Mouse (Mus musculus): ENCODE measurements at regions not wholly inside any gene's neighbourhood (a gene's known extent, or its start where the extent isn't known, plus 50 kb on each side); places are given as distances from the start of the nearest gene placed in this dataset.
"Not testable (repeated sequence)": the region's sequence is repeated elsewhere in the genome, so short reads cannot be mapped to it uniquely, and the experiment has no call there.

- WGBS, result 29% methylated on average over 4 of the region's 4 CpGs
- no peak for ATAC-seq (ENCODE audit: borderline replicate concordance, extremely low read depth, low FRiP score, low TSS enrichment)
Measured at GRCm38 (mm10) chr13:26865930-26866555, 96.1 kb upstream of the Hdgfl1 start.

GRCm38 (mm10) chr13:26867794-26868193, 97.8 kb upstream of the Hdgfl1 start:
- Histone ChIP-seq H3K36me3 (no peaks in the 10 kb centered on the region), H3K4me1 (no peaks in the 10 kb centered on the region), H3K9ac (no peak overlapping the region), H3K27ac (no peak overlapping the region), H3K4me2 (no peak overlapping the region), H3K27me3 (no peaks in the 10 kb centered on the region), H3K9me3 (no peaks in the 10 kb centered on the region), H3K4me3 (no peak overlapping the region)
- WGBS, result 78% methylated on average over 3 of the region's 3 CpGs
- no peak for ATAC-seq (ENCODE audit: borderline replicate concordance, extremely low read depth, low FRiP score, low TSS enrichment)

More at GRCm38 (mm10) chr13:26865930-26866555, 96.1 kb upstream of the Hdgfl1 start:
- Histone ChIP-seq H3K4me3 (no peak overlapping the region), H3K9ac (no peak overlapping the region), H3K27ac (no peak overlapping the region), H3K9me3 (no peaks in the 10 kb centered on the region), H3K4me2 (no peak overlapping the region), H3K4me1 (no peaks in the 10 kb centered on the region), H3K36me3 (no peaks in the 10 kb centered on the region), H3K27me3 (no peaks in the 10 kb centered on the region)

GRCm38 (mm10) chr13:26916477-26916876, 140.9 kb upstream of the Prl start:
- no peak overlapping the region for H3K4me3 ChIP-seq
- no peak overlapping the region for H3K27ac ChIP-seq
- no peak overlapping the region for H3K9ac ChIP-seq
- H3K4me2 ChIP-seq, result no peak overlapping the region
- H3K36me3 ChIP-seq, result no peaks in the 10 kb centered on the region
- no peaks in the 10 kb centered on the region for H3K9me3 ChIP-seq
- no peak for ATAC-seq (ENCODE audit: borderline replicate concordance, extremely low read depth, low FRiP score, low TSS enrichment)
- H3K4me1 ChIP-seq, result no peaks in the 10 kb centered on the region
- H3K27me3 ChIP-seq, result no peaks in the 10 kb centered on the region
- WGBS, result 35% methylated on average over 7 of the region's 7 CpGs

GRCm38 (mm10) chr13:26932695-26933438, 124.5 kb upstream of the Prl start:
- ATAC-seq (ENCODE audit: borderline replicate concordance, extremely low read depth, low FRiP score, low TSS enrichment), result peak; percentile 75; the same call in 1 of the 2 replicates
- no peak overlapping the region for H3K4me3 ChIP-seq
- no peaks in the 10 kb centered on the region for H3K27me3 ChIP-seq
- H3K4me1 ChIP-seq, result peaks cover 7% of the 10 kb centered on the region; the same call in 1 of the 2 replicates
- no peak overlapping the region for H3K9ac ChIP-seq
- no peaks in the 10 kb centered on the region for H3K9me3 ChIP-seq
- WGBS, result 21% methylated on average over 4 of the region's 4 CpGs
- H3K4me2 ChIP-seq, result no peak overlapping the region
- H3K27ac ChIP-seq, result 0 out of 2 replicates have a peak overlapping the region, but pooled peaks have one; percentile 35
- H3K36me3 ChIP-seq, result no peaks in the 10 kb centered on the region

GRCm38 (mm10) chr13:26933838-26934237, 123.5 kb upstream of the Prl start:
- Histone ChIP-seq H3K4me3 (no peak overlapping the region), H3K9ac (no peak overlapping the region), H3K4me2 (no peak overlapping the region), H3K36me3 (no peaks in the 10 kb centered on the region), H3K4me1 (peaks cover 7% of the 10 kb centered on the region; the same call in 1 of the 2 replicates), H3K27me3 (no peaks in the 10 kb centered on the region), H3K27ac (peak overlapping the region; percentile 15; the same call in 1 of the 2 replicates), H3K9me3 (no peaks in the 10 kb centered on the region)
- ATAC-seq (ENCODE audit: borderline replicate concordance, extremely low read depth, low FRiP score, low TSS enrichment), result no peak
- WGBS, result 57% methylated on average over 5 of the region's 5 CpGs

GRCm38 (mm10) chr13:26940436-26940835, 116.9 kb upstream of the Prl start:
- Histone ChIP-seq H3K4me1 (no peaks in the 10 kb centered on the region), H3K27ac (no peak overlapping the region), H3K9ac (no peak overlapping the region), H3K4me2 (no peak overlapping the region), H3K27me3 (no peaks in the 10 kb centered on the region), H3K4me3 (no peak overlapping the region), H3K36me3 (no peaks in the 10 kb centered on the region), H3K9me3 (no peaks in the 10 kb centered on the region)
- ATAC-seq (ENCODE audit: borderline replicate concordance, extremely low read depth, low FRiP score, low TSS enrichment), result no peak

GRCm38 (mm10) chr13:26944487-26944886, 112.9 kb upstream of the Prl start:
- WGBS, result 80% methylated on average over 3 of the region's 3 CpGs
- H3K4me2 ChIP-seq, result no peak overlapping the region
- ATAC-seq (ENCODE audit: borderline replicate concordance, extremely low read depth, low FRiP score, low TSS enrichment), result no peak

GRCm38 (mm10) chr13:26951461-26951860, 105.9 kb upstream of the Prl start:
- WGBS, result 88% methylated on average over 2 of the region's 2 CpGs
- no peaks in the 10 kb centered on the region for H3K27me3 ChIP-seq
- H3K4me3 ChIP-seq, result no peak overlapping the region
- H3K9me3 ChIP-seq, result no peaks in the 10 kb centered on the region
- no peak overlapping the region for H3K27ac ChIP-seq
- H3K4me1 ChIP-seq, result no peaks in the 10 kb centered on the region
- H3K9ac ChIP-seq, result no peak overlapping the region
- ATAC-seq (ENCODE audit: borderline replicate concordance, extremely low read depth, low FRiP score, low TSS enrichment), result no peak
- no peaks in the 10 kb centered on the region for H3K36me3 ChIP-seq
- H3K4me2 ChIP-seq, result no peak overlapping the region

More at GRCm38 (mm10) chr13:26944487-26944886, 112.9 kb upstream of the Prl start:
- H3K9ac ChIP-seq, result no peak overlapping the region
- no peaks in the 10 kb centered on the region for H3K9me3 ChIP-seq
- H3K27me3 ChIP-seq, result no peaks in the 10 kb centered on the region
- H3K27ac ChIP-seq, result no peak overlapping the region
- no peaks in the 10 kb centered on the region for H3K36me3 ChIP-seq
- H3K4me1 ChIP-seq, result no peaks in the 10 kb centered on the region
- no peak overlapping the region for H3K4me3 ChIP-seq

GRCm38 (mm10) chr13:26953834-26954233, 103.5 kb upstream of the Prl start:
- Histone ChIP-seq H3K4me2 (no peak overlapping the region), H3K4me1 (no peaks in the 10 kb centered on the region), H3K4me3 (no peak overlapping the region), H3K36me3 (no peaks in the 10 kb centered on the region), H3K9me3 (no peaks in the 10 kb centered on the region), H3K27ac (no peak overlapping the region), H3K9ac (no peak overlapping the region), H3K27me3 (no peaks in the 10 kb centered on the region)
- WGBS, result 82% methylated on average over 2 of the region's 2 CpGs
- ATAC-seq (ENCODE audit: borderline replicate concordance, extremely low read depth, low FRiP score, low TSS enrichment), result no peak

- Histone ChIP-seq H3K9ac (no peak overlapping the region), H3K4me3 (no peak overlapping the region), H3K4me1 (no peaks in the 10 kb centered on the region), H3K36me3 (no peaks in the 10 kb centered on the region), H3K27ac (no peak overlapping the region), H3K27me3 (no peaks in the 10 kb centered on the region), H3K4me2 (no peak overlapping the region), H3K9me3 (no peaks in the 10 kb centered on the region)
- WGBS, result 83% methylated on average over 4 of the region's 4 CpGs
- no peak for ATAC-seq (ENCODE audit: borderline replicate concordance, extremely low read depth, low FRiP score, low TSS enrichment)
Measured at GRCm38 (mm10) chr13:26959534-26960100, 97.8 kb upstream of the Prl start.

- H3K27ac ChIP-seq; H3K4me1 ChIP-seq; H3K4me3 ChIP-seq; H3K27me3 ChIP-seq; H3K9me3 ChIP-seq; H3K9ac ChIP-seq; H3K36me3 ChIP-seq; ATAC-seq (ENCODE audit: borderline replicate concordance, extremely low read depth, low FRiP score, low TSS enrichment); H3K4me2 ChIP-seq: not testable (repeated sequence)
Measured at GRCm38 (mm10) chr13:26960531-26960930, 96.8 kb upstream of the Prl start.

- H3K4me3 ChIP-seq, result no peak overlapping the region
- H3K9me3 ChIP-seq, result no peaks in the 10 kb centered on the region
- H3K4me1 ChIP-seq, result no peaks in the 10 kb centered on the region
- no peak for ATAC-seq (ENCODE audit: borderline replicate concordance, extremely low read depth, low FRiP score, low TSS enrichment)
- no peak overlapping the region for H3K4me2 ChIP-seq
- no peaks in the 10 kb centered on the region for H3K27me3 ChIP-seq
- H3K27ac ChIP-seq, result no peak overlapping the region
- no peaks in the 10 kb centered on the region for H3K36me3 ChIP-seq
- 93% methylated on average over 1 of the region's 1 CpGs for WGBS
- no peak overlapping the region for H3K9ac ChIP-seq
Measured at GRCm38 (mm10) chr13:26976024-26976423, 81.3 kb upstream of the Prl start.

All from lung, embryonic 15.5 days (tissue).